Mouse (Mus musculus): Measurements from ENCODE around the gene Spout1. TPM values are rescaled to one million over a fixed set of nuclear protein-coding genes. Genes with fewer than 3 reads are reported as not detected.
"Not testable (repeated sequence)": the region's sequence is repeated elsewhere in the genome, so short reads cannot be mapped to it uniquely, and the experiment has no call there.

Gene Spout1
- polyA plus RNA-seq, 1 experiment: 55.7 TPM

DNA sequence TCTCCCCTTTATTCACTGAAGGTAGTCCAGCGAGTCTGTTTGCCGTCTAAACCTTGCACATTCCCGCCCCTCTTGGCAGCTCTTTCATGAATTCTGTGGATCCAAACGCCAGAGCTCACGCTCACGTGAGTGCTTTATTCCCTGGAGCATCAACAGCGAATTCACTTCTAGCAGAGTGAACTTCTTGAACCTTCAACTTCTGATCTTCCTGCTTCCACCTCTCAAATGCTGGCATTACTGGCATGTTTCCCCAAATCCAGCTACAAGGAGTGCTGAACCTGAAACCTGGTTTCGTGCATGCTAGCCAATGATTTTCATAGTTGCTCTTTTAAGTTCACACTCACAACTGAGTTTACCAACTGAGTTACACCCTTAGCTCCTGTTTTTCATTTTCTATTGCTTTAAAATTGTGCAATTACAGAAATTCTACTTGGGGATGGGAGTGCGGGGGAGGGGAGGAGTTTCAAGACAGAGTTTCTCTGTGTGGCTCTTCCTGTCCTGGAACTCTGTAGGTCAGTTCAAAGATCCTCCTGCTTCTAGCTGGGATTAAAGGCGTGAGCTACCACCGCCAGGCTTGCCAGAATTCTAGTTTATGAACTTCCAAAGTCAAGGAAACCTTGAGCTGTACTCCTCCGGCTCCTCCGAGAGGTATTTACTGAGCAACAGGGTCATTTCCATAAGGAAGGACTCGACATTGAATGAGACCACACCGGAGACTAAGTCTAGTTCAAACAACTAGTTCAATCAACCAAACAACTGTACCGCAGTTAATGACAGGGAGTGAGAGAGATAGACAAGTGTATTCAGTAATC is 45.3 kb downstream of the Spout1 start:
- DNase-seq (ENCODE audit: extremely low spot score in 1 of 2, low spot score in 1 of 2): no peak

DNA sequence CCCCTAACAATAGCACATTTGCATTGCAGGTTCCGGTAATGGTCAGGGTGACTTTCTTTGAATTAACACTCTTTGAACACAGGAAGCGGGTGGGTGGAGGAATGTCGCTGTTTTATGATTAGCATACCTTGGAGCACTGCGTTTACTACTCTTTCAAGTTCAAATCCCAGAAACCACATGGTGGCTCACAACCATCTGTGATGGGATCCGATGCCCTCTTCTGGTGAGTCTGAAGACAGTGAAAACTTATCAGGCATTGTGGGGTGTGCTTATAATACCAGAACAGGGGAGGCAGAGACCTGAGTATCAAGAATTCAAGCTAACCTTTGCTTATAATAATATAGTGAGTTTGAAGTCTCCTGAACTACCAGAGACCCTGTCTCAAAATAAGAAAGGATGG is 47.0 kb downstream of the Spout1 start:
- not testable (repeated sequence) for DNase-seq (ENCODE audit: extremely low spot score in 1 of 2, low spot score in 1 of 2)

DNA sequence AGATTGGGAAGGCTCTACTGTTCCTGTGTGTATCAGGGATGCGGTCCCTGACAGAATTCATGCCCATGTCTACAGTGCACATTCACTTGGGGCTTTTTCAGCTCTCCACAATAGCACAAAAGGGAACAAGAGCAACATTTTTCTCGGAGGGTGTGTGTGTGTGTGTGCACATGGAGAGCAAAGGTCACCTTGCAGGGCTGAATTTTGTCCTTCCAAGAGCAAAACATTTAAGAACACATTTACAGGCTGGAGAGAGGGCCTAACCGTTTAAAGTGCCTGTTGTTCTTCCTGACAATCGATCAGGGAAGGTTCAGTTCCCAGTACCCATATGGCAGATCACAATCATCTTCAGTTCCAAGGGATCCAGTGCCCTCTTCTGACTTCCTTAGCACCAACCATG is 48.1 kb downstream of the Spout1 start:
- DNase-seq (ENCODE audit: extremely low spot score in 1 of 2, low spot score in 1 of 2): no peak

DNA sequence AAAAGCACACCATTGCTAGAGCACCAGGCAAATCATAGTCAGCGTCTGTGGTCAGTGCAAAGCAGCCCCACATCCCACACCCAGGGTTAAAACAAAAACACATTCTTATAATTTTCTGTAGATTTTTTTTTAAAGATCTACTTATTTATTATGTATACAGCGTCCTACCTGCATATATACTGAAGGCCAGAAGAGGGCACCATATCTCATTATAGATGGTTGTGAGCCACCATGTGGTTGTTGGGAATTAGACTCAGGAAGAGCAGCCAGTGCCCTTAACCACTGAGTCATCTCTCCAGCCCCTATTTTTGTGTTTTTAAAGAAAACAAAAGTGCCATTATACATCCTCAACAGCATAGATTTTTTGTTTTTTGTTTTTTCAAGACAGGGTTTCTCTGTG is 49.5 kb downstream of the Spout1 start:
- DNase-seq (ENCODE audit: extremely low spot score in 1 of 2, low spot score in 1 of 2): peak in 1 of 2 experiments; percentile 77

DNA sequence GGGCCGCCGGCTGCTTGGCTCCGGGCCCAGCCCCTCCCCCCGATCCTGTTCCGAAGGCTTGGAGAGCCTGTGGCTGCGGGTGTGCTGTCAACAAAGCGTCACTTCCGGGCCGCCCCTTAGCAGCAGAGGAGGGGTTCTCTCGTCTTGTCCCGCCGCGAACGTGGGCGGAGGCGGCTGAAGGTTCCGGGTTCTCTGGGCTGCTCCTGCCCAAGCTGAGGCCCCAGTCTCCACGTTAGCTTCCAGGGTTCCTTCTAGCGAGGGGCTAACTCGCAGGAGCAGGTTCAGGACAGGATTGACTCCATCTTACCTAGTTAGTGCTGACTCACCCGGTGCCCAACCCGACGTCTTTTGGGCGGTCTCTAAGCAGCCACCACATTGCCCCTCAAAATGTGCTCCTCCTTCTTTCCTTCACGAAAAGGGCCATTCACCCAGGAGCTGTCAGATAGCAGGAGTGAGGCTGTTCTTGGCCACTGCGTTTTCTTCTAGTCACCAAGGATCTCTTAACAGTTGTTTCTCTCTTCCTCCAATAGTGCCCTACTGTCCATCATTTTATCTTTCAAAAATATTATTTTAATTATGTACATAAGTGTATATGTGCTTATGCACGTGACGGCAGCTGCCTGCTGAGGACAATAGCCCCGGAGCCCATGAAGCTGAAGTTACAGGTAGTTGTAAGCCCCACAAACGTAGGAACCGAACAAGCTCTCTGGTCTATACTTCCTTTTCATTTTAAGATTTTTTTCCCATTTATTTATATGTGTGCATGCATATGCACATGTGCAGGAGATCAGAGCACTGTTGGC is 53.6 kb downstream of the Spout1 start, which contains the start of gene Zer1:
TSS of gene Zer1 (minus strand) at position 114 of the 803 bp plus-strand sequence.
- DNase-seq (ENCODE audit: extremely low spot score in 1 of 2, low spot score in 1 of 2): peak; percentile 91 to 94

DNA sequence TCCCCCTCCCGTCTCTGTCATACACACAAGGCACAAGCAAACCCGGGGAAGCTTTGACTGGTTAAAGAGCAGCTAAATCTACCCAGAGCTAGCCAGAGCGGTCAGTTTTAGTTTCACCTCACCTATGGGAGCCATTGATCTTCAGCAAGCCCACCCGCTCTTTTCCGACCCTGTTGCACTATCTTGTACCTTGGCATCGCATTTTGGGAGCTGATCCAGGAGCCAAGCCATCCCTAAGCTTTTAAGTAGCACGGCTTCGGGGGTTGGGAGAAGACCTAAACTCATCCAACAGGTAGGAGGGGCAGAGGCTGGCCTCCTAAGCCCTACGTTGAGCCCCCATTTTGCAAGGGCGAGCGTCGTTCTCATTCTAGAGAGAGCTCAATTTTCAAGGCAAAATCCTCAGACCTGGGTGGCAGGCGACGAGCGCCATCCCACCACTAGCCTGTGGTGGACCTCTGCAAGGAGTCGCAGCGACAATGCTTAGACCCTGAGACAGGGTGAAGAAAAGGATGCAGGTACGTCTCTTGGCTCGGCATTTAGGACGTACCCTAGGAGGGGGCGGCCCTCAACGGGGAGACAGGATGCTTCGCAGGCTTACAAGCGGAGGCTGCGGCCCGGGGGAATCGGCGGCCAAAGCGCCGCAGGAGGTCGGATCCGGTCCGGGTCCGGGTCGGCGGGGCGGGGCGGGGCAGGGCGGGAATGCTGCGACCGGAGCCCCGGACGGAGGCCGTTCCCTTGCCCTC is 54.4 kb downstream of the Spout1 start:
- no peak for DNase-seq (ENCODE audit: extremely low spot score in 1 of 2, low spot score in 1 of 2)

Other genes starting within 250 kb of the Spout1 start
- gene Gle1, start 243.0 kb downstream of the Spout1 start, polyA plus RNA-seq (2012; rRNA removed): 50.4 and 60.2 TPM in 2 replicates
- gene Sptan1, start 212.9 kb downstream of the Spout1 start, polyA plus RNA-seq (2012; rRNA removed): 610 and 785 TPM in 2 replicates
- 52.7 and 54.8 TPM in 2 replicates for gene Wdr34, start 129.6 kb downstream of the Spout1 start, polyA plus RNA-seq (2012; rRNA removed)
- gene Set, start 121.1 kb downstream of the Spout1 start, polyA plus RNA-seq (2012; rRNA removed): 226 and 229 TPM in 2 replicates
- 2.0 and 2.7 TPM in 2 replicates for gene Pkn3, start 100.8 kb downstream of the Spout1 start, polyA plus RNA-seq (2012; rRNA removed)
- gene Zdhhc12, start 84.8 kb downstream of the Spout1 start, polyA plus RNA-seq (2012; rRNA removed): 20.8 and 21.4 TPM in 2 replicates
- 146 and 169 TPM in 2 replicates for gene Zer1, start 53.9 kb downstream of the Spout1 start, polyA plus RNA-seq (2012; rRNA removed)
- 44.3 and 45.3 TPM in 2 replicates for gene Tbc1d13, start 44.7 kb downstream of the Spout1 start, polyA plus RNA-seq (2012; rRNA removed)
- gene Endog, start 7.0 kb downstream of the Spout1 start, polyA plus RNA-seq (2012; rRNA removed): 31.9 and 34.3 TPM in 2 replicates
- gene Kyat1, start 27.4 kb upstream of the Spout1 start, polyA plus RNA-seq (2012; rRNA removed): 26.8 and 29.8 TPM in 2 replicates
- gene Lrrc8a, start 59.3 kb upstream of the Spout1 start, polyA plus RNA-seq (2012; rRNA removed): 35.1 and 35.7 TPM in 2 replicates
- 22.6 and 24.8 TPM in 2 replicates for gene Gm28035, start 62.1 kb upstream of the Spout1 start, polyA plus RNA-seq (2012; rRNA removed)
- 33.8 and 34.0 TPM in 2 replicates for gene Phyhd1, start 87.7 kb upstream of the Spout1 start, polyA plus RNA-seq (2012; rRNA removed)
- not detected in 2 replicates for gene Gm28038, start 102.6 kb upstream of the Spout1 start, polyA plus RNA-seq (2012; rRNA removed)
- 14.3 and 16.3 TPM in 2 replicates for gene Dolk, start 107.9 kb upstream of the Spout1 start, polyA plus RNA-seq (2012; rRNA removed)
- 18.3 and 19.4 TPM in 2 replicates for gene Nup188, start 107.9 kb upstream of the Spout1 start, polyA plus RNA-seq (2012; rRNA removed)
- gene Sh3glb2, start 180.9 kb upstream of the Spout1 start, polyA plus RNA-seq (2012; rRNA removed): 569 and 584 TPM in 2 replicates
- gene Miga2, start 185.8 kb upstream of the Spout1 start, polyA plus RNA-seq (2012; rRNA removed): 80.9 and 86.8 TPM in 2 replicates
- 40.2 and 45.8 TPM in 2 replicates for gene Dolpp1, start 213.8 kb upstream of the Spout1 start, polyA plus RNA-seq (2012; rRNA removed)
- gene Crat, start 237.4 kb upstream of the Spout1 start, polyA plus RNA-seq (2012; rRNA removed): 46.7 and 53.1 TPM in 2 replicates
- 155 and 161 TPM in 2 replicates for gene Ptpa, start 237.6 kb upstream of the Spout1 start, polyA plus RNA-seq (2012; rRNA removed)